Mouse (Mus musculus): ENCODE results near the gene Mettl6.
A peak's percentile ranks its signal among the peaks of the same experiment; 100 is the strongest.

DNA sequence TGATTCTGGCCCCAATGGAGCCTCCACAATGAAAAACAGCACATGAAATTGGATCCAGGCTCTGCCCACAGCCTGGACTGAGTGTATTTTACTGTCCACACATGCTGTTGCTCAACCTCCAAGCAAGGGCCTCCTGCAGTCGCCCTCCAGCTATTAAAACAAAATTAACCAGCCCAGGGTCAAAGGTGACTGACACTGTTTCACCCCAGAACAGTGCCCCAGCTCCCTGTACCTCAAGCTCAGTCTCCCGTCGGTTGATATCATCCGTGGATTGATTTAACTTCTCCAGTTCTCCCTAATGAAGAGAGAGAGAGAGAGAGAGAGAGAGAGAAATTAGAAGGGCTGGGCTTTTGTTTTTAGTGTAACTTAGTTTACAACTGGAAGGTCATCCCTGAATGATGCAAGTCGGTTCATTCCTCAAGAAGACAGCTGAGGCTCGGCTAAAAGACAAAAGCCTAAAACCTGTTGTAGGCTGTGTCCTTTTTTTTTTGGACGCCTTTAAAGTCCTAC lies 60.9 kb downstream of the Mettl6 start:
- TF ChIP-seq MAX (IDR thresholded peaks at IDR 0.05; ENCODE audit: low read depth): no peak
- no peak for TF ChIP-seq POLR2A (IDR thresholded peaks at IDR 0.05; ENCODE audit: insufficient read length, low read depth)
- no peak for TF ChIP-seq TCF12 (IDR thresholded peaks at IDR 0.05; ENCODE audit: insufficient read depth, poor library complexity, severe bottlenecking)
- no peak for TF ChIP-seq E2F4 (IDR thresholded peaks at IDR 0.05; ENCODE audit: insufficient read depth)
- no peak for TF ChIP-seq USF1 (IDR thresholded peaks at IDR 0.05; ENCODE audit: low read depth)
- TF ChIP-seq MYOD1 (IDR thresholded peaks at IDR 0.05; ENCODE audit: control insufficient read depth in 1 of 3, insufficient read length in 2 of 3, low read depth in 2 of 3): peak in 1 of 3 experiments; percentile 24
- TF ChIP-seq TCF3 (IDR thresholded peaks at IDR 0.05; ENCODE audit: insufficient read length, low read depth): no peak
- no peak for TF ChIP-seq SRF (IDR thresholded peaks at IDR 0.05; ENCODE audit: control insufficient read depth, insufficient read length, low read depth)

All from myocyte (in vitro differentiated cells).